ENCODE assay signal across 8 mouse cellular contexts in the genomic region with DNA sequence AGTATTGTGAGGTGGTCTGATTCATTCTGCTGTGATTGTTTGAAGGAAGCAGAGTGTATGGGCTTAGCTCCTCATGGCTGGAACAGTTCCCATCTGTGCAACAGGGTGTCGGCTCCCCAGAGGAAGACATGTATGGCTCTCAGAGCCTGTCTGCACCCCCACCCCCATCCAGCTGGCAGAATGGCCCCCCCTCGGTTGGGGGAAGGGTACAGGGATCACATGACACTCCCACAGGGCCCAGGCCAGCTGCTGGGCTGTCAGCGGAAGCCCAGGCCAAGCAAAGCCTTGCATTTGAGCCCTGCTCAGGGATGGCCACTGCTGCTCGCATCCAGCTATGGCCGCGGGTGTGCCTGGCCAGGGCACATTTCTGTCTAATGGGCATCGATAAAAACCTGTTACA. TPM values are rescaled to one million over a fixed set of nuclear protein-coding genes. Genes with fewer than 3 reads are reported as not detected.
DNase-seq lines count a peak whose midpoint lies in the region; ATAC-seq lines count a peak whose summit lies in the region.

No protein-coding gene starts in this region.

- H3K4me2 ChIP-seq in heart, embryonic 13.5 days, result no peak overlapping the region

- H3K27ac ChIP-seq in forebrain, embryonic 10.5 days, result peak overlapping the region; percentile 44
- H3K27ac ChIP-seq in heart, embryonic 13.5 days (replicated peaks), result peak overlapping the region; percentile 75

- DNase-seq in A20 (ENCODE audit: low read depth, low spot score) (peak; percentile 13), NIH3T3 (ENCODE audit: low read depth) (peak; percentile 87)
- no peak for DNase-seq in forebrain, embryonic 10.5 days (ENCODE audit: extremely low spot score, low spot score)
- peak; percentile 53 to 73 for DNase-seq in kidney, postnatal 25 days
- DNase-seq in lung, postnatal 25 days (ENCODE audit: low spot score), result peak; percentile 67
- peak; percentile 62 for DNase-seq in right cerebral cortex, postnatal 25 days
- no peak for DNase-seq in thymus, postnatal 10 days (ENCODE audit: low spot score in 2 of 2)

- H3K9ac ChIP-seq in heart, embryonic 13.5 days, result peak overlapping the region; percentile 61

- 60% methylated on average over 7 of the region's 7 CpGs for WGBS in forebrain, embryonic 10.5 days
- 43% methylated on average over 7 of the region's 7 CpGs for WGBS in heart, embryonic 13.5 days

- H3K4me3 ChIP-seq in forebrain, embryonic 10.5 days, result no peak overlapping the region
- H3K4me3 ChIP-seq in heart, embryonic 13.5 days, result no peak overlapping the region

- peaks cover 66% of the 10 kb centered on the region for H3K4me1 ChIP-seq in forebrain, embryonic 10.5 days
- H3K4me1 ChIP-seq in heart, embryonic 13.5 days, result peaks cover 58% of the 10 kb centered on the region

- ATAC-seq in heart, embryonic 13.5 days (ENCODE audit: extremely low read depth, insufficient number of reproducible peaks, low FRiP score, low TSS enrichment), result no peak

- H3K27me3 ChIP-seq in forebrain, embryonic 10.5 days (ENCODE audit: poor library complexity, severe bottlenecking), result peaks cover 6% of the 10 kb centered on the region
- no peaks in the 10 kb centered on the region for H3K27me3 ChIP-seq in heart, embryonic 13.5 days (replicated peaks)

- H3K36me3 ChIP-seq in forebrain, embryonic 10.5 days (replicated peaks), result peaks cover 34% of the 10 kb centered on the region
- peaks cover 33% of the 10 kb centered on the region for H3K36me3 ChIP-seq in heart, embryonic 13.5 days

- H3K9me3 ChIP-seq in forebrain, embryonic 10.5 days, result no peaks in the 10 kb centered on the region
- H3K9me3 ChIP-seq in heart, embryonic 13.5 days, result no peaks in the 10 kb centered on the region

RNA-seq across cellular contexts. Expression of gene Cel, which starts 24.0 kb away (rescaled TPM):
- polyA plus RNA-seq in forebrain, embryonic 10.5 days (2016; fragmentation: Nextera tagmentation; extraction: Ambion mirVana), result 0.07 TPM in 1 of 2 replicates, not detected in the other
- 0.31 TPM in 1 of 2 replicates, not detected in the other for polyA plus RNA-seq in heart, embryonic 13.5 days (2015; fragmentation: Nextera tagmentation; extraction: Ambion mirVana)

RNA-seq across cellular contexts. Expression of gene Ralgds, which starts 26.3 kb away (rescaled TPM):
- 22.5 and 23.2 TPM in 2 replicates for polyA plus RNA-seq in forebrain, embryonic 10.5 days (2016; fragmentation: Nextera tagmentation; extraction: Ambion mirVana)
- 19.2 and 20.3 TPM in 2 replicates for polyA plus RNA-seq in heart, embryonic 13.5 days (2015; fragmentation: Nextera tagmentation; extraction: Ambion mirVana)

RNA-seq across cellular contexts. Expression of gene Gm10134, which starts 33.3 kb away (rescaled TPM):
- not detected in 2 replicates for polyA plus RNA-seq in forebrain, embryonic 10.5 days (2016; fragmentation: Nextera tagmentation; extraction: Ambion mirVana)
- polyA plus RNA-seq in heart, embryonic 13.5 days (2015; fragmentation: Nextera tagmentation; extraction: Ambion mirVana), result 1.1 and 1.6 TPM in 2 replicates

RNA-seq across cellular contexts. Expression of gene Gbgt1, which starts 42.5 kb away (rescaled TPM):
- not detected in 2 replicates for polyA plus RNA-seq in forebrain, embryonic 10.5 days (2016; fragmentation: Nextera tagmentation; extraction: Ambion mirVana)
- polyA plus RNA-seq in heart, embryonic 13.5 days (2015; fragmentation: Nextera tagmentation; extraction: Ambion mirVana), result 0.25 and 0.47 TPM in 2 replicates

RNA-seq across cellular contexts. Expression of gene Gtf3c5, which starts 44.3 kb away (rescaled TPM):
- 60.1 and 62.6 TPM in 2 replicates for polyA plus RNA-seq in forebrain, embryonic 10.5 days (2016; fragmentation: Nextera tagmentation; extraction: Ambion mirVana)
- 29.8 and 30.9 TPM in 2 replicates for polyA plus RNA-seq in heart, embryonic 13.5 days (2015; fragmentation: Nextera tagmentation; extraction: Ambion mirVana)

Comparison
In these comparisons a context has a peak if more than half of its experiments do, and no peak if none do; other contexts are left out.
1. DNase-seq: peak in A20 (single experiment), NIH3T3 (single experiment), kidney, postnatal 25 days (2 of 2), lung, postnatal 25 days (single experiment) and right cerebral cortex, postnatal 25 days (single experiment); none in forebrain, embryonic 10.5 days (single experiment) and thymus, postnatal 10 days (0 of 2).